Mouse (Mus musculus): ENCODE results near the gene Myh6.
"Not testable (repeated sequence)": the region's sequence is repeated elsewhere in the genome, so short reads cannot be mapped to it uniquely, and the experiment has no call there.

Myh6 gene

DNA sequence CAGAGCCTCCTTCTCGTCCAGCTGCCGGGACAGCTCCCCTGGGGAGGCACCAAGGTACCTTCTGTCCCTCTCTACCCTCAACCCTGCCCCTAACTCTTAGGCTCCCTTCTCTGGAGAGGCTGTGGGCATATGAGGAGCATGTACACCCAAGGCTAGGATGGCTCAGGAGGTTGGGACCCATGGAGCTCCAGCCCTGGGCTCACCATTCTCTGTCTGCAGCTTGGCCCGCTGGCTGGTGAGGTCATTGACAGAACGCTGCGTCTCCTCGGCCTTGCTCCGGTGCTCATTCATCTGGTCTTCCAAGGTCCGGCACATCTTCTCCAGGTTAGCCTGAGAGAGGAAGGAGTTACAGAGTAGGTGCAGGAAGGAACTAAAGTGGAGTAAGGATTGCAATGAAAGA lies 11.9 kb upstream of the Myh6 start:
- DNase-seq (ENCODE audit: low read depth, low spot score), result no peak
- H3K36me3 ChIP-seq (ENCODE audit: control insufficient read depth, insufficient read depth, low read length, poor library complexity, severe bottlenecking), result no peaks in the 10 kb centered on the region
- no peaks in the 10 kb centered on the region for H3K27me3 ChIP-seq (ENCODE audit: control insufficient read depth, insufficient read depth, low read length, poor library complexity, severe bottlenecking)

DNA sequence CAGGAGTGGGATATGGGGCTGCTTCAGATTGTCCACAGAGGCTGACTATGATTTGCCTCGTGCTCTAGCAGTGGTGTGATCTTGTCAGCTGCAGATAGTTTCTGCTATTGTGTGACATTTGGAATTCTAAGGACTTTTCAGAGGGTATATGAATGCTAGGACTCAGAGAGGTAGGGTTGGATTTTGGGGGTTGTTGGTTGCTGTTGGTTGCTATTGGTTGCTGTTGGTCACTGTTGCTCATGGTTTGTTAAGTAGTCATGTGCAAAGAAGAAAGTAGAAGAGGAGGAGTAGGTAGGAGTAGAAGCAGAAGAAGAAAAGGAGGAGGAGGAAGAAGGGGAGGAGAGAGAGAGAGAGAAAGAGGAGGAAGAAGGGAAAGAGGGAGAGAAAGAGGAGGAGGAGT lies 9.9 kb upstream of the Myh6 start, which contains the start of gene Gm17428:
Gm17428 (plus strand) TSS at position 301 of the 400 bp plus-strand sequence.
- Histone ChIP-seq H3K27me3 (ENCODE audit: control insufficient read depth, insufficient read depth, low read length, poor library complexity, severe bottlenecking) (no peaks in the 10 kb centered on the region), H3K36me3 (ENCODE audit: control insufficient read depth, insufficient read depth, low read length, poor library complexity, severe bottlenecking) (no peaks in the 10 kb centered on the region)
- DNase-seq (ENCODE audit: low read depth, low spot score), result no peak

DNA sequence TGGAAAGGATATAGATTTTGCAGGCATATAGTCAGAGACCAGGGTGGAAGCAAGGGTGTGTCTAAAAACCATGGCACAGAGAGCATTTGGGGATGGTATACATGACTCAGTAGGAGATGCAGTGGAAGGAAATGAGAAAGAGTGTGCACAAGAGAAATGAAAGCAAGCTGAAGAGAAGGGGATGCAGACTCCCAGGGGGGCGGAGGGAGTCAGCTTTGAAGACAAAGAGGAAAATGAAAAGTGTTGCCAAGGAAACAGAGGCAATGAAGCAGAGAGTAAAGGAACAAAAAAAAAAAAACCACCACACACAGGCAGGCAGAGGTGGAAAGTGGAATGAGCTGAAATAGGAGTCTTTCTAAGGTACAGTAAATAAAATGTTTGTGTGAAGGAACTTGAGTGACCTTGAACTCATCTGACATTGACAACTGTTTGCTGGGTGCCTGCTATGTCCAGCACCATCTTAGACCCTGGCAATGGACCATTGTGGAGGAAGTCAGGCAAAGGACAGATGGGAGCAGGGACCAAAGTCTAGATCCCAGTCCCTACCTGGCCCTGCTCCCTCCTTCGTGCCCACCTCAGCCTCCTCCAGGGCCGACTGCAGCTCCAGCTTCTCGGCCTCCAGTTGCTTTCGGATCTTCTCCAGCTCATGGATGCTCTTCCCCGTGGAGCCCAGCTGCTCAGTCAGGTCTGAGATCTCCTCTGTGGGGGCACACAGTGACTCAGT lies 7.5 kb upstream of the Myh6 start:
- DNase-seq (ENCODE audit: low read depth, low spot score), result no peak
- Histone ChIP-seq H3K27me3 (ENCODE audit: control insufficient read depth, insufficient read depth, low read length, poor library complexity, severe bottlenecking) (no peaks in the 10 kb centered on the region), H3K36me3 (ENCODE audit: control insufficient read depth, insufficient read depth, low read length, poor library complexity, severe bottlenecking) (no peaks in the 10 kb centered on the region)

DNA sequence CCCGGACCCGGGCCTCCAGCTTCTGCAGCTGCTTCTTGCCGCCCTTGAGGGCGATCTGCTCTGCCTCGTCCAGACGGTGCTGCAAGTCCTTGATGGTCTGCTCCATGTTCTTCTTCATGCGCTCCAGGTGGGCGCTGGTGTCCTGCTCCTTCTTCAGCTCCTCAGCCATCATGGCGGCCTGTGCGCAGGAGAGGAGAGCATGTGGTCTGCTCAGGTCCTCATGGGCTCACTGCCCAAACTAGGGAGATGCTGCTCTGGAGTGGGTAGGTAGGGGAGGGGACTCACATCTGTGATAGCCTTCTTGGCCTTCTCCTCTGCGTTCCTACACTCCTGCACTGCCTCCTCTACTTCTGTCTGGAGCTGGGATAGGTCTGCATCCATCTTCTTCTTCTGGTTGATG lies 6.1 kb upstream of the Myh6 start:
- not testable (repeated sequence) for DNase-seq (ENCODE audit: low read depth, low spot score); H3K27me3 ChIP-seq (ENCODE audit: control insufficient read depth, insufficient read depth, low read length, poor library complexity, severe bottlenecking); H3K36me3 ChIP-seq (ENCODE audit: control insufficient read depth, insufficient read depth, low read length, poor library complexity, severe bottlenecking)

DNA sequence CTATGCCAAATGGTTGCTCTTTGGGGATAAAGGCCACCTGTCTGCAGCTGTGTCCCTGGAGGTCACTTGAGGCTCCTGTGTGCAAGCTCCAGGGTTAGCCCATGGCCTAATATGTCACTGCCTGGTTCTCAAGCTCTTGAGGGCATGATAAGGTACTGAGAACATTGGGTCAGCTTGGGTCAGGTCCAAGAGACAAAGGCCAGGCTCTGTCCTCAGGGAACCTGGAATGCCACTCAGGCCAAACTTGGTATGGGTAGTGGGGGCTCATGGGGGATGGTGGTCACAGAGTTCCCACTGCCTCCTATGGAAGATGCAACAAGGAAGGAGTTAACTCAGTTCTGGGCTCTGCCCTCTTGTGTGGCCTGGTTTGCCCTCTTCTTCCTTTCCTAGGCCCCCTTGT lies 1.6 kb upstream of the Myh6 start:
- H3K36me3 ChIP-seq (ENCODE audit: control insufficient read depth, insufficient read depth, low read length, poor library complexity, severe bottlenecking), result no peaks in the 10 kb centered on the region
- no peak for DNase-seq (ENCODE audit: low read depth, low spot score)
- H3K27me3 ChIP-seq (ENCODE audit: control insufficient read depth, insufficient read depth, low read length, poor library complexity, severe bottlenecking), result no peaks in the 10 kb centered on the region

DNA sequence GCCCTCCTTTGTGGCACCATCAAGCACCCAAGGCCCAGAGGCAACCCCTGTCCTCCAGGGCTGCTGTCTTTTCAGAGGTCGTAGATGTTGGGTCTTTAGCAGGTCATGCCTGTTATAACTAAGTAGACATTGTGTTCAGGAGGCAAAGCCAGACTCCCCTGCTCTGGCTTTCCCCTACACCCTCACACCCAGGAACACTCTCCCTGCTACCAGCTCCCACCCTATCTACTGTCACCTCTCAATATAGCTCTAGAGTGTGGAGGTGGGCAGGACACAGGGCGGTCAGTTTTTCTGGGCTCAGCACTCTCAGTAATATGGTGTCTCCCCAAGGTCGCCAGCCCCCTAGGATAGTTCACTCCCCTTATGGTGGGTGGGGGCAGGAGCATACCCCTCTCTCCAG lies 1.1 kb upstream of the Myh6 start:
- Histone ChIP-seq H3K36me3 (ENCODE audit: control insufficient read depth, insufficient read depth, low read length, poor library complexity, severe bottlenecking) (no peaks in the 10 kb centered on the region), H3K27me3 (ENCODE audit: control insufficient read depth, insufficient read depth, low read length, poor library complexity, severe bottlenecking) (no peaks in the 10 kb centered on the region)
- no peak for DNase-seq (ENCODE audit: low read depth, low spot score)

DNA sequence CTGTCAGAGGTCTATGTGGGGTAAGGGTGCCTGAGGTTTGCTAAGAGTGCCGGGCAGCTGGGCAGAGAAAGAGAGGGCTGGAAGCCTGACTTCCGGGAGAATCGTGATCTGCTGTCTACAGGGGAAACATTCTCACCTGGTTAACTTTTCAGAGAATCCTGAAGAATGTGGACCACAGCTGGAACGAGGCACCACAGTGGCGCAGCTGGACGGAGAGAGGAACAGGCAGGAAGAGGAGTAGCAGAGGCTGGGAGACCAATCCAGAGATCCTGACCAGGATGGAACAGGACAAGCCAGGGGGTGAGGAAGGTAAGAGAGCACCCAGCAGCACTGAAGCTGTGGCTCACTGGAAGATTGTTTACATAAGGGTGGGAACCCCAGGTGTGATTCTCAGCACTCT lies 1.1 kb downstream of the Myh6 start:
- DNase-seq (ENCODE audit: low read depth, low spot score), result no peak
- Histone ChIP-seq H3K27me3 (ENCODE audit: control insufficient read depth, insufficient read depth, low read length, poor library complexity, severe bottlenecking) (no peaks in the 10 kb centered on the region), H3K36me3 (ENCODE audit: control insufficient read depth, insufficient read depth, low read length, poor library complexity, severe bottlenecking) (no peaks in the 10 kb centered on the region)

DNA sequence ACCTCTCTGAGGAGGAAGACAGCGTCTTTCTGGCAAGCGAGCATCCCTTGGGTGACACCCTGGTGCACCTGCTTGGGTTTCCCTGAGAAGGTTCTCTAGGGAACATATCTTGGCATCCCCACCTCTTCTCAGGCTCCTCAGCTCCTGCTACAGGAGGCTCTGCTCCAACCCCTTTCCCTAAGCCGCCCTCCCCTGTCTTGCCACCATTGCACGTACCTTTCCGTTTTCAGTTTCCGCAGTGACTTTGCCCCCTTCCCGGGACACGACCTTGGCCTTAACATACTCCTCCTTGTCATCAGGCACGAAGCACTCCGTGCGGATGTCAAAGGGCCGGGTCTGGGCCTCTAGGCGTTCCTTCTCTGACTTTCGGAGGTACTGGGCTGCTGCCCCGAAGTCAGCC lies 1.7 kb downstream of the Myh6 start:
- no peak for DNase-seq (ENCODE audit: low read depth, low spot score)
- no peaks in the 10 kb centered on the region for H3K36me3 ChIP-seq (ENCODE audit: control insufficient read depth, insufficient read depth, low read length, poor library complexity, severe bottlenecking)
- H3K27me3 ChIP-seq (ENCODE audit: control insufficient read depth, insufficient read depth, low read length, poor library complexity, severe bottlenecking), result no peaks in the 10 kb centered on the region

DNA sequence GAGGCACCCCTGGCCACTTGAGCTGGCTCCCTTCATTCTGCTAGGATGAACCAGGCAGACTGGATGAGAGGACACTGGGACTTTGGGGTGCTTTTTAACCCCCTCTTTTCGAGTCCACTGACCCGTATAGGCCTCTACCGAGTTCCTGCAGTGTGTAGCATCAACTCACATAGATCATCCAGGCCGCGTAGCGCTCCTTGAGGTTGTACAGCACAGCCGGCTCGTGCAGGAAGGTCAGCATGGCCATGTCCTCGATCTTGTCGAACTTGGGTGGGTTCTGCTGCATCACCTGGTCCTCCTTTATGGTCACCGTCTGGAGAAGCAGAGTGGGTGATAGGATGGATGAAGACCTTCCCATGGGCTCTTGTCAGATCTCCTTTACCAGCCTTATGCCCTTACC lies 3.0 kb downstream of the Myh6 start:
- no peak for DNase-seq (ENCODE audit: low read depth, low spot score)
- Histone ChIP-seq H3K27me3 (ENCODE audit: control insufficient read depth, insufficient read depth, low read length, poor library complexity, severe bottlenecking) (no peaks in the 10 kb centered on the region), H3K36me3 (ENCODE audit: control insufficient read depth, insufficient read depth, low read length, poor library complexity, severe bottlenecking) (no peaks in the 10 kb centered on the region)

DNA sequence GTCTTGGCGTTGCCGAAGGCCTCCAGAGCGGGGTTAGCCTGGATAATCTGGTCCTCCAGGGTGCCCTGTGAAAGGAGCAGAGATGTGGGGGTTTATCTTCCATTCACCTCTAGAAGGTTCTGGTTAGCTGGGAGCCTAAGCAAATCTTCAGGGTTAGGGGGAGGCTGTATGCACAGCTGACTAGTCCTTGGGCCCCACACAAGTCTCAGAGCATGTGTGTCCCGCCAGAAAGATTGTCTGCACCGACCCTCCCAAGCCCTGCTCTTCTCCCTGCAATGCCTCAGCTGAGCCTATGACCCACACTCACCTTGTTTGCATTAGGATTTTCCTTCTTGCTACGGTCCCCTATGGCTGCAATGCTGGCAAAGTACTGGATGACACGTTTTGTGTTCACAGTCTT lies 4.0 kb downstream of the Myh6 start:
- no peaks in the 10 kb centered on the region for H3K36me3 ChIP-seq (ENCODE audit: control insufficient read depth, insufficient read depth, low read length, poor library complexity, severe bottlenecking)
- no peak for DNase-seq (ENCODE audit: low read depth, low spot score)
- no peaks in the 10 kb centered on the region for H3K27me3 ChIP-seq (ENCODE audit: control insufficient read depth, insufficient read depth, low read length, poor library complexity, severe bottlenecking)

DNA sequence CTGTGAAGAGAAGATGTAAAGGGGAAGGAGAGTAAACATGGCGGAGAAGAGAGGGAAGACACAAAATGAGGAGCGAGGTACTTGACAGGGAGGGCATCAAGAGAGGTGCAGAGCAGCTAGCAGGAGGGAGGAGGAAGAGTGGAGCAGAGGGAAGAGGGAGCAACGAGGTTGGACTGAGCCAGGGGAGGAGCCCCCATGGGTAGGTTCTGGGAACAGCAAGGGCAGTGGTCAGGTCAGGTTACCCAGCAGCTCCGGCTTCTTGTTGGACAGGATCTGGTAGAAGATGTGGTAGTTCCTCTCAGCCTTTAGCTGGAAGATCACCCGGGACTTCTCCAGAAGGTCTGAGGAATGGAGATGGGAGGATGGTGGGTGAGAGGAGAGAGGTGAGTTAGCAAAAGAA lies 5.2 kb downstream of the Myh6 start:
- DNase-seq (ENCODE audit: low read depth, low spot score), result no peak
- no peaks in the 10 kb centered on the region for H3K27me3 ChIP-seq (ENCODE audit: control insufficient read depth, insufficient read depth, low read length, poor library complexity, severe bottlenecking)

DNA sequence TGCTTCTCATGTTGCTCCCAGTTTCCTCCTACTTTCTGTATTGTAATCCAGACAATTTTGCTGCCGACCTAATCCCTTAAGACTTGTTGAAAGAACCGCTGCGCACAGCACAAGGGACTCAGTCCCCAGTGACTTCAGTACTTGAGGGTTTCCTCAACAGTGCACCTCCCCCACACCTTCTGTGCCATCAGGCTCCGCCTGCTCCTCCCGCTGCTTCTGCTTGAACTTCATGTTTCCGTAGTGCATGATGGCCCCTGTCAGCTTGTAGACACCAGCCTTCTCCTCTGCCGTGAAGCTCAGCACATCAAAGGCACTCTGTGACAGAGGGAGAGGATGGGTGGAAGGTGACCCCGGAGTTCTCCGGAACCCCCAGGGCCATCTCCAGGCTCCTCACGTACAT lies 6.0 kb downstream of the Myh6 start:
- no peak for DNase-seq (ENCODE audit: low read depth, low spot score)
- Histone ChIP-seq H3K36me3 (ENCODE audit: control insufficient read depth, insufficient read depth, low read length, poor library complexity, severe bottlenecking) (no peaks in the 10 kb centered on the region), H3K27me3 (ENCODE audit: control insufficient read depth, insufficient read depth, low read length, poor library complexity, severe bottlenecking) (no peaks in the 10 kb centered on the region)

More for the DNA sequence above, 5.2 kb downstream of the Myh6 start:
- H3K36me3 ChIP-seq (ENCODE audit: control insufficient read depth, insufficient read depth, low read length, poor library complexity, severe bottlenecking), result no peaks in the 10 kb centered on the region

DNA sequence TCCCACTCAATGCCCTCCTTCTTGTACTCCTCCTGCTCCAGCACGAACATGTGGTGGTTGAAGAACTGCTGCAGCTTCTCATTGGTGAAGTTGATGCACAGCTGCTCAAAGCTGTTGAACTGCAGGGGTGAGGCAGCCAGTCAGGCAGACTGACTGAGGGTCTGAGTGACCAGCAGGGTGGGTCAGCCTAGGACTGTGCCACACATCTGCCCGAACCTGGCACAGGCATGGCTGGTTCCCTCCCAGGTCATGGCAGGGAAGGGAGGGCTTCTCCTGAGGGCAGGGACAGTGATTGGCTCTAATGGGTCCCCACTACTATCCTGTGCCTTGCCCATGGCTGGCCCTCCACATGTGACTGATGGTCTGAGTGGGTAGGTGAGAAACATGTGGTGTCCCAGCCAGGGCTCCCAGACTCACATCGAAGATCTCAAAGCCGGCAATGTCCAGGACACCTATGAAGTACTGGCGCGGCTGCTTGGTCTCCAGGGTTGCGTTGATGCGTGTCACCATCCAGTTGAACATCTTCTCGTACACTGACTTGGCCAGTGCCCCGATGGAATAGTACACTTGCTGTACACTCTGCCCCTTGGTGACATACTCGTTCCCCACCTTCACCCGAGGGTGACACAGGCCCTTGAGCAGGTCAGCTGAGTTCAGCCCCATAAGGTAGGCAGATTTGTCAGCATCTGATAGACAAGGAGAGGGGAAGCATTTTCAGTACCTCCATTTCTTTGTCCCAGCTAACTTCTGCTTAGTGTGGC lies 6.7 kb downstream of the Myh6 start:
- H3K36me3 ChIP-seq (ENCODE audit: control insufficient read depth, insufficient read depth, low read length, poor library complexity, severe bottlenecking); H3K27me3 ChIP-seq (ENCODE audit: control insufficient read depth, insufficient read depth, low read length, poor library complexity, severe bottlenecking); DNase-seq (ENCODE audit: low read depth, low spot score): not testable (repeated sequence)

DNA sequence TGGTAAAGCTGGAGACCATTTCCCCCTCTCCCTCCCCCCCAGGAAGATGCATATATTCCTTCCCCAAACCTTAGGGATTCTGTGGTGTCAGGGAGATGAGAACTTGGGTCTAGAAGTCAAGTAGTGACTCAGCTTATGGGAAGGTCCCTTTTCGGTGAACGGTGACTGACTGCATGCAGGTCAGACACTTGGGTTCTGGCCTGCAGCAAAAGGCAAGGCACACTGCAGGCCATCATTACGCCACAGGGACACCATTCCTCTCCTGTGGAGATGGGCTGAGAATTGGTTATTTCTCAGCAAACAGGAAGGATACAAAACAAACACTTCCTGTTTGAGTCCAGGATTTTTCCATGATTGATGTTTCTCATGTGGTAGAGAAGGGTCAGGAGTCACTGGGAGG lies 7.5 kb downstream of the Myh6 start:
- Histone ChIP-seq H3K36me3 (ENCODE audit: control insufficient read depth, insufficient read depth, low read length, poor library complexity, severe bottlenecking) (no peaks in the 10 kb centered on the region), H3K27me3 (ENCODE audit: control insufficient read depth, insufficient read depth, low read length, poor library complexity, severe bottlenecking) (no peaks in the 10 kb centered on the region)
- DNase-seq (ENCODE audit: low read depth, low spot score), result no peak

DNA sequence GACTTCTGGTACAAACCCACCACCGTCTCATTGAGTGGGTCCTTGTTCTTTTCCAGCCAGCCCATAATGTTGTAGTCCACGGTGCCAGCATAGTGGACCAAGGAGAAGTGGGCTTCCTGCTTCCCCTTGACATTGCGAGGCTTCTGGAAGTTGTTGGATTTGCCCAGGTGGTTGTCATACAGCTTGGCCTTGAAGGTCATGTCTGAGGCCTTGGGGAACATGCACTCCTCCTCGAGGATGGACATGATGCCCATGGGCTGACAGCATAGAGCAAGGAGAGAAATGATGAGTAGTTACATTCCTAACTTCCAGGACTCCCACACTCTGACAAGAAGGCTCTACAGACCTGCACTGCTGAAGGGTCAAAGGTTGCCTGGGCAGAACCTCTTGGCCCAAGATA lies 8.2 kb downstream of the Myh6 start:
- Histone ChIP-seq H3K36me3 (ENCODE audit: control insufficient read depth, insufficient read depth, low read length, poor library complexity, severe bottlenecking) (no peaks in the 10 kb centered on the region), H3K27me3 (ENCODE audit: control insufficient read depth, insufficient read depth, low read length, poor library complexity, severe bottlenecking) (no peaks in the 10 kb centered on the region)
- no peak for DNase-seq (ENCODE audit: low read depth, low spot score)

Data from splenic B cell, adult 2 months (primary cell).